Comparison of ENCODE assay signal across 11 mouse cellular contexts in genomic region chr8:26264869-26265321, GRCm38 (mm10).
A peak's percentile ranks its signal among the peaks of the same experiment; 100 is the strongest.
DNase-seq lines count a peak whose midpoint lies in the region; ATAC-seq lines count a peak whose summit lies in the region.
"Had no signal": no experiment of that assay in that cellular context is flagged by ENCODE, and none has a peak within 500 bp of the region (broad histone marks: within the 10 kb centered on the region; RNA-seq: fewer than 3 reads in every experiment).

No protein-coding gene starts in this region.

- H3K4me1 ChIP-seq in hindbrain, embryonic 12.5 days: peaks cover 42% of the 10 kb centered on the region
- H3K4me1 ChIP-seq in midbrain, embryonic 16.5 days (ENCODE audit: control insufficient read depth, insufficient read depth, low read length): peaks cover 23% of the 10 kb centered on the region
- H3K4me1 ChIP-seq: liver, embryonic 13.5 days had no signal

- 0 out of 2 replicates have a peak, but pooled peaks have one; percentile 48 for ATAC-seq in hindbrain, embryonic 12.5 days (ENCODE audit: low FRiP score)
- peak; percentile 55; the same call in 1 of the 2 replicates for ATAC-seq in midbrain, embryonic 16.5 days

- 32% methylated on average over 11 of the region's 11 CpGs for WGBS in hindbrain, embryonic 12.5 days
- WGBS in midbrain, embryonic 16.5 days: 12% methylated on average over 11 of the region's 11 CpGs

- H3K9me3 ChIP-seq in hindbrain, embryonic 12.5 days (replicated peaks): no peaks in the 10 kb centered on the region
- no peaks in the 10 kb centered on the region for H3K9me3 ChIP-seq in midbrain, embryonic 16.5 days (replicated peaks; ENCODE audit: control insufficient read depth, low read length, poor library complexity, severe bottlenecking)
- H3K9me3 ChIP-seq: G1E had no signal

- DNase-seq in ZHBTc4 (ENCODE audit: low read depth, low spot score): peak; percentile 60
- DNase-seq in embryo, embryonic 10 days (ENCODE audit: low spot score): peak; percentile 46
- no peak for DNase-seq in adrenal gland, postnatal 10 days
- no peak for DNase-seq in adrenal gland, adult 18-20 months (ENCODE audit: low spot score in 2 of 2)
- no peak for DNase-seq in right cerebral cortex, postnatal 4 days
- DNase-seq: adrenal gland, postnatal 25 days; liver, embryonic 13.5 days had no signal

- no peak overlapping the region for H3K9ac ChIP-seq in hindbrain, embryonic 12.5 days
- H3K9ac ChIP-seq in midbrain, embryonic 16.5 days (ENCODE audit: low read depth, low read length): no peak overlapping the region
- H3K9ac ChIP-seq: liver, embryonic 13.5 days had no signal

- H3K4me3 ChIP-seq in hindbrain, embryonic 12.5 days: no peak overlapping the region
- no peak overlapping the region for H3K4me3 ChIP-seq in midbrain, embryonic 16.5 days (ENCODE audit: low read depth, low read length)
- H3K4me3 ChIP-seq: erythroblast, embryonic 14.5 days; liver, embryonic 13.5 days had no signal

- no peaks in the 10 kb centered on the region for H3K27me3 ChIP-seq in hindbrain, embryonic 12.5 days
- no peaks in the 10 kb centered on the region; the same call in 1 of the 2 replicates for H3K27me3 ChIP-seq in midbrain, embryonic 16.5 days (ENCODE audit: control insufficient read depth, insufficient read depth, low read depth, low read length)
- H3K27me3 ChIP-seq: liver, embryonic 13.5 days had no signal

- 0 out of 2 replicates have a peak overlapping the region, but pooled peaks have one; percentile 6 for H3K4me2 ChIP-seq in hindbrain, embryonic 12.5 days (replicated peaks)
- H3K4me2 ChIP-seq in midbrain, embryonic 16.5 days (ENCODE audit: low read length): no peak overlapping the region
- H3K4me2 ChIP-seq: liver, embryonic 13.5 days had no signal

- H3K36me3 ChIP-seq in hindbrain, embryonic 12.5 days: no peaks in the 10 kb centered on the region
- no peaks in the 10 kb centered on the region for H3K36me3 ChIP-seq in midbrain, embryonic 16.5 days (ENCODE audit: control insufficient read depth, insufficient read depth, low read length)
- H3K36me3 ChIP-seq: G1E; liver, embryonic 13.5 days had no signal

- peak overlapping the region; percentile 44; the same call in 1 of the 2 replicates for H3K27ac ChIP-seq in hindbrain, embryonic 12.5 days
- 0 out of 2 replicates have a peak overlapping the region, but pooled peaks have one; percentile 37 for H3K27ac ChIP-seq in midbrain, embryonic 16.5 days (ENCODE audit: low read length)
- H3K27ac ChIP-seq: liver, embryonic 13.5 days had no signal

Comparison
In these comparisons a context has a peak if more than half of its experiments do, and no peak if none do; other contexts are left out.
1. DNase-seq: peak in ZHBTc4 (single experiment) and embryo, embryonic 10 days (single experiment); none in adrenal gland, postnatal 10 days (single experiment), adrenal gland, adult 18-20 months (0 of 2) and right cerebral cortex, postnatal 4 days (single experiment).